Mouse (Mus musculus): Measurements from ENCODE around the gene Rnf207. TPM values are rescaled to one million over a fixed set of nuclear protein-coding genes. Genes with fewer than 3 reads are reported as not detected.

The Rnf207 gene
- total RNA-seq, 1 experiment from 2014 or later, result not detected

GRCm38 (mm10) chr4:152260451-152260850 is 58.3 kb downstream of the Rnf207 start:
- no peak for ATAC-seq (ENCODE audit: extremely low read depth, insufficient number of reproducible peaks, low FRiP score, poor library complexity, severe bottlenecking)

- ATAC-seq (ENCODE audit: extremely low read depth, insufficient number of reproducible peaks, low FRiP score, poor library complexity, severe bottlenecking), result no peak
Measured at GRCm38 (mm10) chr4:152257070-152257469, 61.7 kb downstream of the Rnf207 start.

Other genes starting within 250 kb of the Rnf207 start
- 0.81 and 2.5 TPM in 2 replicates for gene Plekhg5, start 246.5 kb downstream of the Rnf207 start, total RNA-seq (2017)
- 1.8 and 2.3 TPM in 2 replicates for gene Tnfrsf25, start 203.1 kb downstream of the Rnf207 start, total RNA-seq (2017)
- 0.12 and 0.23 TPM in 2 replicates for gene Espn, start 166.6 kb downstream of the Rnf207 start, total RNA-seq (2017)
- gene Hes2, start 160.1 kb downstream of the Rnf207 start, total RNA-seq (2017), result not detected in 2 replicates
- 12.2 and 18.4 TPM in 2 replicates for gene Acot7, start 140.9 kb downstream of the Rnf207 start, total RNA-seq (2017)
- 0.12 TPM in 1 of 2 replicates, not detected in the other for gene Gpr153, start 44.8 kb downstream of the Rnf207 start, total RNA-seq (2017)
- gene Hes3, start 27.3 kb downstream of the Rnf207 start, total RNA-seq (2017), result not detected in 2 replicates
- 24.9 and 26.2 TPM in 2 replicates for gene Icmt, start 21.8 kb downstream of the Rnf207 start, total RNA-seq (2017)
- 782 and 849 TPM in 2 replicates for gene Rpl22, start 6.7 kb upstream of the Rnf207 start, total RNA-seq (2017)
- under 0.01 and 0.12 TPM in 2 replicates for gene Chd5, start 19.7 kb upstream of the Rnf207 start, total RNA-seq (2017)
- gene Nphp4, start 157.7 kb upstream of the Rnf207 start, total RNA-seq (2017), result 0.37 and 0.81 TPM in 2 replicates
- gene Kcnab2, start 158.9 kb upstream of the Rnf207 start, total RNA-seq (2017), result 49.3 and 49.7 TPM in 2 replicates